Mouse (Mus musculus): Measurements from ENCODE around the gene Pqlc2.

DNA sequence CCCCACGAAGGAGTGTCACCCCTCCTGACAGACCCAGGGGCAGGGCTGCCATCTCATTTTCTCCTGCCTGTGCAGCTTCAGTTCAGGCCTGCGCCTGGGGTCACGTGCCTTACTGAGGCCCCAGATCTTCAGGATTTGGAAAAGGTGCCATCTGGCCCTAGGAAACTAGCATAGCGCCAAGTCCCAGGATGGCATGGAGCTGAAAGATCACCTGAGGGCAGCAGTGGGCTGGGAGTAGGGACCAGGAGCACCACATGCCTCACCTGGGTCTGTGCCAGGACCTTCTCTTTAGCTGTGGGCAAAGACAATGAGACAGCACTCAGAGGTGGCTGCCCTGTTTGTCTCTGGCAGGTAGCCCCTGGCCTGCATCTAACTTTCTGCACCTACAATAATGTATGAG is 12.9 kb downstream of the Pqlc2 start:
- TF ChIP-seq GATA1 (IDR thresholded peaks at IDR 0.05; ENCODE audit: low read length) = no peak
- TF ChIP-seq TAL1 (IDR thresholded peaks at IDR 0.05; ENCODE audit: low read length) = no peak

Measured in erythroblast, embryonic 14.5 days (primary cell).